Comparison of ENCODE assay signal across 8 mouse cellular contexts in the genomic region with DNA sequence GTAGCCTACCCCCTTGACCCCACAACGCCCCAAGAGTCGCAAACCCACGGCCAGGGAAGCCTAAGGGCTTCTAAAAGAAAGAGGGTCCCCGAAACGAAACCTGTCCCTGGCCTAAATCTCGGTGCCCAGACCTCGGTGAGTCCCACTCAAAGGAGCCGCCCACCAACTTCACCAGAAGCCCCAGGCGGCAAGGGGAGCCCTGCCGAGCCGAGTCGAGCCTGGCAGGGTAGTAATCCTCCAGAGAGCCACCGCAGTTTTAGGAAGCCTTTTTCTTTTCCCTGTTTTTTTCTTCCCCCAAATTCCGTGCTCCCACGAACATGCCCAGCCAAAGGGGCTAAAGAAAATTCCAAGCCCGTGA. TPM values are rescaled to one million over a fixed set of nuclear protein-coding genes. Genes with fewer than 3 reads are reported as not detected.
DNase-seq lines count a peak whose midpoint lies in the region; ATAC-seq and TF ChIP-seq lines count a peak whose summit lies in the region.

No protein-coding gene starts in this region.

- no peaks in the 10 kb centered on the region for H3K36me3 ChIP-seq in heart, embryonic 16.5 days (ENCODE audit: control insufficient read depth, insufficient read depth)
- H3K36me3 ChIP-seq in hindbrain, embryonic 14.5 days (replicated peaks; ENCODE audit: control insufficient read depth, insufficient read depth) = no peaks in the 10 kb centered on the region
- H3K36me3 ChIP-seq in midbrain, embryonic 12.5 days = no peaks in the 10 kb centered on the region

- H3K9ac ChIP-seq in heart, embryonic 16.5 days (ENCODE audit: low read length) = peak overlapping the region; percentile 74
- H3K9ac ChIP-seq in hindbrain, embryonic 14.5 days = peak overlapping the region; percentile 57; the same call in 1 of the 2 replicates
- H3K9ac ChIP-seq in midbrain, embryonic 12.5 days (replicated peaks) = peak overlapping the region; percentile 72; the same call in 1 of the 2 replicates

- H3K27me3 ChIP-seq in heart, embryonic 16.5 days (ENCODE audit: control insufficient read depth, insufficient read depth, low read length) = peaks cover 58% of the 10 kb centered on the region
- peaks cover 68% of the 10 kb centered on the region for H3K27me3 ChIP-seq in hindbrain, embryonic 14.5 days (ENCODE audit: control insufficient read depth, insufficient read depth, low read length)
- peaks cover 71% of the 10 kb centered on the region for H3K27me3 ChIP-seq in midbrain, embryonic 12.5 days

- TF ChIP-seq POLR2A in bone marrow, adult 2 months (IDR thresholded peaks at IDR 0.05; ENCODE audit: borderline replicate concordance, control insufficient read depth, low read depth, low read length) = no peak

- H3K9me3 ChIP-seq in heart, embryonic 16.5 days (replicated peaks; ENCODE audit: control insufficient read depth, low read length) = no peaks in the 10 kb centered on the region
- H3K9me3 ChIP-seq in hindbrain, embryonic 14.5 days (ENCODE audit: control insufficient read depth, low read length) = no peaks in the 10 kb centered on the region
- H3K9me3 ChIP-seq in midbrain, embryonic 12.5 days = no peaks in the 10 kb centered on the region

- no peak for ATAC-seq in heart, embryonic 16.5 days (replicated peaks; ENCODE audit: extremely low read depth, insufficient read depth, low FRiP score)
- 0 out of 2 replicates have a peak, but pooled peaks have one; percentile 0 for ATAC-seq in hindbrain, embryonic 14.5 days (ENCODE audit: low FRiP score)
- ATAC-seq in midbrain, embryonic 12.5 days (ENCODE audit: low FRiP score, low read depth) = no peak; the same call in 1 of the 2 replicates

- peak overlapping the region; percentile 100 for H3K4me2 ChIP-seq in heart, embryonic 16.5 days (ENCODE audit: low read depth, low read length)
- peak overlapping the region; percentile 96 for H3K4me2 ChIP-seq in hindbrain, embryonic 14.5 days (replicated peaks)
- peak overlapping the region; percentile 97 for H3K4me2 ChIP-seq in midbrain, embryonic 12.5 days (replicated peaks)

- H3K4me1 ChIP-seq in heart, embryonic 16.5 days (ENCODE audit: control insufficient read depth, insufficient read depth, low read length) = peaks cover 16% of the 10 kb centered on the region
- no peaks in the 10 kb centered on the region for H3K4me1 ChIP-seq in bone marrow, adult 2 months (ENCODE audit: control insufficient read depth, insufficient read depth, low read length)
- H3K4me1 ChIP-seq in hindbrain, embryonic 14.5 days (replicated peaks; ENCODE audit: control insufficient read depth, insufficient read depth, low read length) = peaks cover 23% of the 10 kb centered on the region
- H3K4me1 ChIP-seq in midbrain, embryonic 12.5 days = peaks cover 42% of the 10 kb centered on the region

- H3K27ac ChIP-seq in heart, embryonic 16.5 days (ENCODE audit: low read length) = no peak overlapping the region
- no peak overlapping the region for H3K27ac ChIP-seq in bone marrow, adult 2 months (ENCODE audit: control insufficient read depth, insufficient read depth, low read depth, low read length, poor library complexity)
- no peak overlapping the region for H3K27ac ChIP-seq in hindbrain, embryonic 14.5 days
- no peak overlapping the region for H3K27ac ChIP-seq in midbrain, embryonic 12.5 days (replicated peaks)

- peak overlapping the region; percentile 86 for H3K4me3 ChIP-seq in heart, embryonic 16.5 days (ENCODE audit: low read length)
- H3K4me3 ChIP-seq in bone marrow, adult 2 months (replicated peaks; ENCODE audit: control insufficient read depth, low read depth, low read length) = peak overlapping the region; percentile 76
- H3K4me3 ChIP-seq in hindbrain, embryonic 14.5 days (replicated peaks; ENCODE audit: low read length) = peak overlapping the region; percentile 62
- H3K4me3 ChIP-seq in midbrain, embryonic 12.5 days = peak overlapping the region; percentile 68

- under 1% methylated on average over 16 of the region's 16 CpGs for WGBS in heart, embryonic 16.5 days
- under 1% methylated on average over 16 of the region's 16 CpGs for whole genome bisulfite sequencing in bone marrow, adult 2 months
- under 1% methylated on average over 16 of the region's 16 CpGs for WGBS in hindbrain, embryonic 14.5 days
- WGBS in midbrain, embryonic 12.5 days = 0% methylated on average over 16 of the region's 16 CpGs

- TF ChIP-seq CTCF in bone marrow, adult 2 months (IDR thresholded peaks at IDR 0.05; ENCODE audit: control insufficient read depth, insufficient read depth, low read length) = no peak

- DNase-seq in heart, adult 18-20 months = no peak
- no peak for DNase-seq in hindbrain, embryonic 14.5 days (ENCODE audit: low spot score)
- no peak for DNase-seq in adrenal gland, postnatal 14 days
- DNase-seq in cerebellum, postnatal 36 days = no peak
- DNase-seq in layer of hippocampus, postnatal 10 days (ENCODE audit: low spot score in 2 of 2) = no peak

RNA-seq across cellular contexts. Expression of gene Satb2, which starts 4.9 kb away (rescaled TPM):
- 0.10 and 0.26 TPM in 2 replicates for polyA plus RNA-seq in heart, embryonic 16.5 days (2015; fragmentation: Nextera tagmentation; extraction: Ambion mirVana)
- under 1 TPM; 0.21 to 0.22 TPM for total RNA-seq in heart, adult 18-20 months (2021)
- polyA plus RNA-seq in bone marrow, adult 2 months (2011; ENCODE audit: insufficient read depth, insufficient read length, low replicate concordance, missing spikeins) = 1.00 and 1.9 TPM in 2 replicates
- 0.96 and 1.2 TPM in 2 replicates for polyA plus RNA-seq in hindbrain, embryonic 14.5 days (2014; fragmentation: Nextera tagmentation; extraction: Ambion mirVana)
- polyA plus RNA-seq in midbrain, embryonic 12.5 days (2016; fragmentation: Nextera tagmentation; extraction: Ambion mirVana) = 0.99 and 1.2 TPM in 2 replicates
- total RNA-seq in adrenal gland, postnatal 14 days (2021) = 1.6 and 1.8 TPM in 2 replicates
- total RNA-seq in layer of hippocampus, postnatal 10 days (2021) = 10 to 100 TPM; 19.0 to 19.7 TPM
